Mouse (Mus musculus) E14TG2a.4 (cell line): ENCODE data around the gene Olfr731.

Experiments
- H3K27me3 ChIP-seq: 2 replicates; pipeline ENCODE4 v1.6.1; 2014; ENCODE audit warnings: low read length, control low read depth; ENCODE audit not compliant: insufficient read depth
- H3K36me3 ChIP-seq: 2 replicates; pipeline ENCODE4 v1.6.1; 2014; ENCODE audit warnings: low read length, control low read depth; ENCODE audit not compliant: insufficient read depth
- H3K4me1 ChIP-seq: replicated peaks from 2 replicates; pipeline ENCODE4 v1.6.1; 2014; ENCODE audit warnings: low read depth, low read length, control low read depth
- H3K4me3 ChIP-seq: replicated peaks from 2 replicates; pipeline ENCODE4 v1.5.1; 2014; ENCODE audit warnings: mild to moderate bottlenecking, low read length
- H3K9me3 ChIP-seq: 2 replicates; pipeline ENCODE4 v1.6.1; 2014; ENCODE audit warnings: low read length, control low read depth
- CTCF ChIP-seq: conservative IDR thresholded peaks from 2 replicates; pipeline ENCODE4 v1.5.1; 2014; ENCODE audit warnings: low read length
- NANOG ChIP-seq: IDR thresholded peaks from 2 replicates; pipeline ENCODE4 v1.6.1; 2014; ENCODE audit warnings: borderline replicate concordance, low read length, mixed read lengths
- POU5F1 ChIP-seq: IDR thresholded peaks from 2 replicates; pipeline ENCODE4 v1.6.1; 2014; ENCODE audit warnings: low read length, borderline replicate concordance

Gene Olfr731

GRCm38 (mm10) chr14:50241766-50242165 is at the start of gene Olfr731:
Gene Olfr731, minus strand, starts transcription at chr14:50241866.
- TF ChIP-seq NANOG (no peak), POU5F1 (no peak)
- 0 out of 2 replicates have a peak, but pooled peaks cover 4% of the 10 kb centered on the region for H3K4me1 ChIP-seq
- no peaks in the 10 kb centered on the region for H3K36me3 ChIP-seq
- H3K27me3 ChIP-seq: no peaks in the 10 kb centered on the region
- H3K9me3 ChIP-seq: peaks cover 10% of the 10 kb centered on the region; the same call in 1 of the 2 replicates
- H3K4me3 ChIP-seq: no peak within 1 kb of the TSS

DNA sequence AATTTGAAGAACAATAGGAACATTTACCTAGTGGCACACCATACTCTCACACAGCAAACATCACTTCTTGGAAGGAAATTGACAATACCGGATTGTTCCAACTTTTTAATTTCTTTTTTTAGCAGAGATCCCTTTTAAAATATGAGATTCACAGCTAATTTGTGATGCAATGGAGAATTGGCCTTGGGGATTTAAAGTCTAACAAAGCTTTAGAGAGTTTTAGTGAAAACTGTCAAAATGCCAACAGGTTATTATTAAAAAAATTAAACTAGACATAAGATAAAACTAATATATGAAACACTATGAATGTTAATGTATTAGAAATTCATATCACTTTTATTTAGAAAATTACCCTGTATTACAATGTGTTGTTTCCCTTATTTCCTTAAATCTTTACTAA is 42.4 kb upstream of the Olfr731 start, which contains the start of gene Olfr732:
TSS of gene Olfr732 (minus strand) at position 101 of the 400 bp plus-strand sequence.
- H3K36me3 ChIP-seq: no peaks in the 10 kb centered on the region
- H3K4me3 ChIP-seq: no peak within 1 kb of the TSS
- H3K27me3 ChIP-seq: no peaks in the 10 kb centered on the region
- no peaks in the 10 kb centered on the region for H3K9me3 ChIP-seq
- H3K4me1 ChIP-seq: no peaks in the 10 kb centered on the region
- TF ChIP-seq CTCF (no peak), NANOG (no peak), POU5F1 (no peak)

DNA sequence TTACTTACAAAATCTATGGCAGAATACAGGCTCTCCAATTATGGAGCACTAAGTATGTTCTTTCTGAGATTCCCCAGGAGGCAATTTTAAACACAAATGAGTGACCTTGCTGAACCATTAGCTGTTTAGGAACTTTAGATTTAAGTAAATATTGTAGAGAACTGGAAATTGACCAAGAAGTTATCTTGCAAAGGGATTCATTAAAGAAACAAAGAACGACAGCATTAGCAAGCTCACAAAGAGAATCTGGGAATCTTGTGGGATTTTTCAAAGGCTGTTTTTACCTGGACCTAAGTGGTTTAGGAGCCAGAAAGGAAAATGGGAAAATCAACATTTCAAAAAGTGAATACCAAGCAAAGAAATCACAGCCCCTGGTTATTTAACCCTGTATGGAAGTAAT is 53.6 kb downstream of the Olfr731 start, which contains the start of gene Olfr730:
TSS of gene Olfr730 (minus strand) at position 101 of the 400 bp plus-strand sequence.
- H3K4me3 ChIP-seq: no peak within 1 kb of the TSS

More for the DNA sequence above, 53.6 kb downstream of the Olfr731 start, which contains the start of gene Olfr730:
- TF ChIP-seq NANOG (no peak), CTCF (no peak), POU5F1 (no peak)
- Histone ChIP-seq H3K4me1 (no peaks in the 10 kb centered on the region), H3K36me3 (no peaks in the 10 kb centered on the region), H3K27me3 (no peaks in the 10 kb centered on the region), H3K9me3 (peaks cover 38% of the 10 kb centered on the region)
